Mouse (Mus musculus): ENCODE results near the gene Ewsr1. TPM values are rescaled to one million over a fixed set of nuclear protein-coding genes. Genes with fewer than 3 reads are reported as not detected.

Gene Ewsr1
- polyA plus RNA-seq, 1 experiment: 449 TPM

- Histone ChIP-seq H3K4me1 (ENCODE audit: control insufficient read depth, insufficient read depth, low read length) (peaks cover 19% of the 10 kb centered on the region), H3K27me3 (ENCODE audit: control insufficient read depth, insufficient read depth, low read length) (no peaks in the 10 kb centered on the region), H3K27ac (ENCODE audit: insufficient read depth, low read length) (no peak overlapping the region), H3K4me3 (replicated peaks; ENCODE audit: insufficient read depth, low read depth, low read length) (no peak overlapping the region)
- TF ChIP-seq POLR2A (IDR thresholded peaks at IDR 0.05; ENCODE audit: borderline replicate concordance, insufficient read depth, low read length) (no peak), CTCF (IDR thresholded peaks at IDR 0.05; ENCODE audit: borderline replicate concordance, insufficient read depth, low read depth, low read length) (no peak)
- 47% methylated on average over 4 of the region's 4 CpGs for WGBS
- no peak for DNase-seq
These were observed 33.7 kb upstream of the Ewsr1 start for GRCm38 (mm10) chr11:5132751-5133150.

GRCm38 (mm10) chr11:5130111-5130665, 31.1 kb upstream of the Ewsr1 start:
- Histone ChIP-seq H3K27me3 (ENCODE audit: control insufficient read depth, insufficient read depth, low read length) (no peaks in the 10 kb centered on the region), H3K4me3 (replicated peaks; ENCODE audit: insufficient read depth, low read depth, low read length) (no peak overlapping the region), H3K4me1 (ENCODE audit: control insufficient read depth, insufficient read depth, low read length) (peaks cover 19% of the 10 kb centered on the region), H3K27ac (ENCODE audit: insufficient read depth, low read length) (no peak overlapping the region)
- TF ChIP-seq CTCF (IDR thresholded peaks at IDR 0.05; ENCODE audit: borderline replicate concordance, insufficient read depth, low read depth, low read length) (no peak), POLR2A (IDR thresholded peaks at IDR 0.05; ENCODE audit: borderline replicate concordance, insufficient read depth, low read length) (no peak)
- 92% methylated on average over 4 of the region's 4 CpGs for WGBS
- no peak for DNase-seq

DNA sequence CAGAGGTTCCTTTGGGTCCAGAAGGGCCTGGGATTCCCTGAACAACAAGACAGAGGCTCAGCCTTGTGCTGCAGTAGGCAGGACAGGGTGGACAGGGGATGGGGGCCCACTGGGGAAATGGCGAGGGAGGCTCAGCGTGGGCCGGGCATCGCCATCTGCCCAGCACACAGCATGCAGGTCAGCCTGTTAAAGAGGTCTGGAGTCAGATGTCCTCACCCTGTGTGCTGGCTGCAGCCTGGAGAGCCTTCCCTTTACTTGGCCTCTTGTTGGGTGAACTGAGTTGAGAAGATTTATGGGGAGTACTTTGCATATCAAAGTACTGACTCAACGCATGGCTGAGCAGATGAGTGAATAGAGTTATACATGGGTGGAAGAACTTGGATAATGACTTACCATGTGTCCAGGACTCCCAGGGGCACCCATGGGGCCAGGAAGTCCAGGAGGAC, 30.0 kb upstream of the Ewsr1 start:
- WGBS: 13% methylated on average over 5 of the region's 5 CpGs
- H3K4me3 ChIP-seq (replicated peaks; ENCODE audit: insufficient read depth, low read depth, low read length): no peak overlapping the region
- no peak for TF ChIP-seq CTCF (IDR thresholded peaks at IDR 0.05; ENCODE audit: borderline replicate concordance, insufficient read depth, low read depth, low read length)
- no peak for TF ChIP-seq POLR2A (IDR thresholded peaks at IDR 0.05; ENCODE audit: borderline replicate concordance, insufficient read depth, low read length)
- no peak overlapping the region; the same call in 1 of the 2 replicates for H3K27ac ChIP-seq (ENCODE audit: insufficient read depth, low read length)
- H3K27me3 ChIP-seq (ENCODE audit: control insufficient read depth, insufficient read depth, low read length): no peaks in the 10 kb centered on the region
- peaks cover 19% of the 10 kb centered on the region for H3K4me1 ChIP-seq (ENCODE audit: control insufficient read depth, insufficient read depth, low read length)
- peak; percentile 52 to 53 for DNase-seq

DNA sequence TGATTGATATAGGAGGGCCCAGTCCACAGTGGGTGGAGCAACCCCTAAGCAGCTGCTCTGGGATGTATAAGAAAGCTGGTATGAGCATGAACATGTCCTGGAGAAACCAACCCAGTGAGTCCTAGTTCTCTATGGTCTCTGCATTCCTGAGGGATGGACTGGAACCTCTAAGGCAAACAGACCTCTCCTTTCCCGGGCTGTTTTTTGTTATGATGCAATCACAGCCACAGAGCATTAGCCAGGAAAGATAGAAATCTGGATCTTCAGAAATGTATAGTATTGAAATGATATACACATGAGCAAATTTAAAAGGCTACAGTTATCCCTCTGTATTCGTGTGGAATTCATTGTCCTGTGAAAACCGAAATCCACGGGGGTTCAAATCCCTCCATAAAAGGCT, 26.6 kb upstream of the Ewsr1 start:
- 81% methylated on average over 4 of the region's 4 CpGs for WGBS
- Histone ChIP-seq H3K27ac (ENCODE audit: insufficient read depth, low read length) (no peak overlapping the region), H3K4me3 (replicated peaks; ENCODE audit: insufficient read depth, low read depth, low read length) (no peak overlapping the region), H3K4me1 (ENCODE audit: control insufficient read depth, insufficient read depth, low read length) (peaks cover 15% of the 10 kb centered on the region), H3K27me3 (ENCODE audit: control insufficient read depth, insufficient read depth, low read length) (no peaks in the 10 kb centered on the region)
- DNase-seq: no peak
- TF ChIP-seq POLR2A (IDR thresholded peaks at IDR 0.05; ENCODE audit: borderline replicate concordance, insufficient read depth, low read length) (no peak), CTCF (IDR thresholded peaks at IDR 0.05; ENCODE audit: borderline replicate concordance, insufficient read depth, low read depth, low read length) (no peak)

- Histone ChIP-seq H3K4me3 (replicated peaks; ENCODE audit: insufficient read depth, low read depth, low read length) (peak overlapping the region; percentile 11), H3K4me1 (ENCODE audit: control insufficient read depth, insufficient read depth, low read length) (peaks cover 2% of the 10 kb centered on the region; the same call in 1 of the 2 replicates), H3K27ac (ENCODE audit: insufficient read depth, low read length) (no peak overlapping the region), H3K27me3 (ENCODE audit: control insufficient read depth, insufficient read depth, low read length) (no peaks in the 10 kb centered on the region)
- peak; percentile 74 to 84 for DNase-seq
- WGBS: 30% methylated on average over 13 of the region's 13 CpGs
- TF ChIP-seq POLR2A (IDR thresholded peaks at IDR 0.05; ENCODE audit: borderline replicate concordance, insufficient read depth, low read length) (no peak), CTCF (IDR thresholded peaks at IDR 0.05; ENCODE audit: borderline replicate concordance, insufficient read depth, low read depth, low read length) (peak; percentile 100)
These were observed 16.0 kb upstream of the Ewsr1 start for GRCm38 (mm10) chr11:5114931-5115581.

DNA sequence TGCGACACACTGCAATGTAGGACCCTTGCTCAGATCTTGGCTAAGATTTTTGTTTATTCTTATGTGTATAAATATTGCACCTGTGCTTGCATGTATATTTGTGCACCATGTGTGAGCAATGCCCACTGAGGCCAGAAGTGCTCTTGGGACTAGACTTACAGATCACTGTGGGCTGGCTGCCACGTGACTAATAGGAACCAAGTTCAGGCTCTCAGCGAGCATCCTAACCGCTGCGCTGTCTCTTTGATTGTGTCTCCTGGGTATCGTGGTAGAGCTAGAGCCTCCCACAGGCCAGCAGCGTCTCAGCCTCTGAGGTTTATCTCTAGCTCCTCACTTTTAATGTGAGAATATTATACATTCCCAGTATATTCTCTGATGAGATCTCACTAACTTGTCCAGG, 14.6 kb upstream of the Ewsr1 start:
- Histone ChIP-seq H3K4me1 (ENCODE audit: control insufficient read depth, insufficient read depth, low read length) (peaks cover 8% of the 10 kb centered on the region; the same call in 1 of the 2 replicates), H3K27ac (ENCODE audit: insufficient read depth, low read length) (no peak overlapping the region), H3K4me3 (replicated peaks; ENCODE audit: insufficient read depth, low read depth, low read length) (no peak overlapping the region), H3K27me3 (ENCODE audit: control insufficient read depth, insufficient read depth, low read length) (no peaks in the 10 kb centered on the region)
- no peak for TF ChIP-seq CTCF (IDR thresholded peaks at IDR 0.05; ENCODE audit: borderline replicate concordance, insufficient read depth, low read depth, low read length)
- no peak for TF ChIP-seq POLR2A (IDR thresholded peaks at IDR 0.05; ENCODE audit: borderline replicate concordance, insufficient read depth, low read length)
- no peak for DNase-seq
- 83% methylated on average over 7 of the region's 7 CpGs for WGBS

DNA sequence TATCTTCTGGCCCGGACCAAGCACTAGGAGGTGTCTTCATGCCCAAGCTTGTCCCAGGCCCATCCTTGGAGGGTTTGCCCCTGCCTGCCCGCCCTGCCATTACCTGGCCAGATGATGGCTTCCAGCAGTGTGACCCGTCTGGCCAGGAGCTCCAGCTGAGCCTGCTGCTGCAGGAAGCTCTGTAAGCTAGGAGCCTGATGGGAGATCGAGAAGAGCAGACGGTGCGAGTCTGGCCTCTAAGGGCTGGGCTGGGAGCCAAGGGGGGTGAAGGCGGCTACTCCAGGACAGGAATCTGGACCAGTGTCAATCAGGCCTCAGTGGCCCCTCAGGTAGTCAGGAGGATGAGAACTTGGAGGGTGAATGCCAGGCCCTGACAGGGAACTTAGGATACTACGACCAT, 10.4 kb upstream of the Ewsr1 start:
- DNase-seq: no peak
- 43% methylated on average over 8 of the region's 8 CpGs for WGBS
- no peaks in the 10 kb centered on the region for H3K27me3 ChIP-seq (ENCODE audit: control insufficient read depth, insufficient read depth, low read length)

GRCm38 (mm10) chr11:5103986-5104509, 5.0 kb upstream of the Ewsr1 start:
- Histone ChIP-seq H3K4me3 (replicated peaks; ENCODE audit: insufficient read depth, low read depth, low read length) (no peak overlapping the region), H3K27ac (ENCODE audit: insufficient read depth, low read length) (no peak overlapping the region), H3K4me1 (ENCODE audit: control insufficient read depth, insufficient read depth, low read length) (peaks cover 7% of the 10 kb centered on the region), H3K27me3 (ENCODE audit: control insufficient read depth, insufficient read depth, low read length) (no peaks in the 10 kb centered on the region)
- DNase-seq: no peak
- TF ChIP-seq POLR2A (IDR thresholded peaks at IDR 0.05; ENCODE audit: borderline replicate concordance, insufficient read depth, low read length) (no peak), CTCF (IDR thresholded peaks at IDR 0.05; ENCODE audit: borderline replicate concordance, insufficient read depth, low read depth, low read length) (no peak)
- WGBS: 84% methylated on average over 4 of the region's 4 CpGs

More for the DNA sequence above, 10.4 kb upstream of the Ewsr1 start:
- H3K27ac ChIP-seq (ENCODE audit: insufficient read depth, low read length): no peak overlapping the region
- TF ChIP-seq CTCF (IDR thresholded peaks at IDR 0.05; ENCODE audit: borderline replicate concordance, insufficient read depth, low read depth, low read length): no peak
- no peak for TF ChIP-seq POLR2A (IDR thresholded peaks at IDR 0.05; ENCODE audit: borderline replicate concordance, insufficient read depth, low read length)
- H3K4me3 ChIP-seq (replicated peaks; ENCODE audit: insufficient read depth, low read depth, low read length): no peak overlapping the region
- H3K4me1 ChIP-seq (ENCODE audit: control insufficient read depth, insufficient read depth, low read length): peaks cover 5% of the 10 kb centered on the region; the same call in 1 of the 2 replicates

All from cerebellum, adult 2 months (tissue).